Mouse (Mus musculus) forebrain, embryonic 14.5 days (tissue): ENCODE results near the gene Cyth4. TPM values are rescaled to one million over a fixed set of nuclear protein-coding genes. Genes with fewer than 3 reads are reported as not detected.

ENCODE experiments used
- ATAC-seq: fragments of 200-750 bp; cut with Nextera tagmentation; 2 replicates; pipeline ENCODE4 v1.8.0; 2017; ENCODE audit warnings: mild to moderate bottlenecking, moderate library complexity
- DNase-seq: peaks from one replicate; pipeline ENCODE4 v3.0.0-alpha.2; 2015; ENCODE audit warnings: low spot score
- H3K27ac ChIP-seq: fragments of 300-500 bp; sonication (generic); 2 replicates; pipeline ENCODE4 v1.5.1; 2014; ENCODE audit warnings: low read depth, mild to moderate bottlenecking, control low read depth, low read length, moderate library complexity
- H3K27me3 ChIP-seq: fragments of 300-500 bp; sonication (generic); replicated peaks from 2 replicates; pipeline ENCODE4 v1.6.1; 2014; ENCODE audit warnings: low read length, control low read depth, mixed read lengths; ENCODE audit not compliant: control insufficient read depth, insufficient read depth
- H3K36me3 ChIP-seq: fragments of 300-500 bp; sonication (generic); 2 replicates; pipeline ENCODE4 v1.6.1; 2014; ENCODE audit warnings: low read length, control low read depth; ENCODE audit not compliant: control insufficient read depth, insufficient read depth
- H3K4me1 ChIP-seq: fragments of 300-500 bp; sonication (generic); 2 replicates; pipeline ENCODE4 v1.6.1; 2014; ENCODE audit warnings: antibody characterized with exemption, low read length, control low read depth; ENCODE audit not compliant: control insufficient read depth, insufficient read depth
- H3K4me2 ChIP-seq: fragments of 300-500 bp; sonication (generic); 2 replicates; pipeline ENCODE4 v1.6.1; 2014; ENCODE audit warnings: mild to moderate bottlenecking, control low read depth, low read length
- H3K4me3 ChIP-seq: fragments of 300-500 bp; sonication (generic); 2 replicates; pipeline ENCODE4 v1.5.1; 2014; ENCODE audit warnings: low read depth, low read length, control low read depth
- H3K9ac ChIP-seq: fragments of 300-500 bp; sonication (generic); 2 replicates; pipeline ENCODE4 v1.6.1; 2014; ENCODE audit warnings: mild to moderate bottlenecking, low read length, control low read depth, moderate library complexity
- H3K9me3 ChIP-seq: fragments of 300-500 bp; sonication (generic); replicated peaks from 2 replicates; pipeline ENCODE4 v1.6.1; 2016; ENCODE audit warnings: low read length, control low read depth, mixed read lengths; ENCODE audit not compliant: control insufficient read depth
- WGBS: fragments of 180-500 bp; shearing (Covaris S2); extraction: QIAGEN DNeasy Blood & Tissue Kit; methylation state at CpG from one replicate; pipeline ENCODE4 v1.1.7; 2014; 5-methylcytosine and 5-hydroxymethylcytosine counted together
- polyA plus RNA-seq: library from polyadenylated mRNA; unstranded; fragments of >200 nt; fragmentation: Nextera tagmentation; extraction: Ambion mirVana; gene quantifications from 2 replicates; pipeline ENCODE4 v1.2.1, GENCODE M21; 2014

Gene Cyth4
- polyA plus RNA-seq, 1 experiment from 2014 or later = 2.4 TPM

DNA sequence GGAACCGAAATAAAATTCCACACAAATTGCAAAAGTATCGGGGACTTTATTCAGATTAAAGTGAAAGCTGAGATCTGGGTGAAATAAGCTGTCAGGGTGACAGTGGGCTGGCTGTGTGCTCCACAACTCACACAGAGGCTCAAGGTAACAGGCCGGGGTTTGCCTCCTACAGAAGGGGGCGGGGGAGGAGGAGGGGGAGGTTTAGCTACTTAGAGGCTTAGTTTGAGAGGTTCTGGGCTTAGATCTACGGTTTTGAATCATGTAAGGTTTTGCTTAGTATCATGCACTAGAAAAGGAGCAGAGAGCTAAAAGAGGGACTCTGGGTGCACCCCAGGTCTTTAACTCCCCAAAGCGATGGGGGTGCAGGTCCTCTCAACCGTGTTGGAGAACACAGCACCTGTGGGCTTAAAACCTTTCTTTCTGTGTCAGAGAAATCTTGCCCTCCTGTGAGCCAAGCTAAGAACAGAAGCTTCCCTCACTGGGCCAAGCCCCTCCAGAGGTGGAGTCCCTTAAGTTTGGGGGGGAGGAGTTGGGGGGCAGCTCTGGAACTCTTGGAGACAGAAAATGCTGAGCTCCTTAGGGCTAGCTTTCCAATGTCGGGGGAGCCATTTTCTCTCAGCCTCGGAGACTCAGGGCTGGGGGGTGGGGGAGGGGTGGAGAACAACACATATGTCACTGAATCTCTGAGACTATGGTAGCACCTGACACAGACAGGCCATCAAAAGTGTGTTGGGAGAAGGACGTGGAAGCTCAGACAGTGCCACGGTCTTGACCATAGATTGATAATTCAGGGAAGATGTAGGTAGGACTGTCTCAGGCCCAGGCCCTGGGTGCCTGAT, 37.5 kb upstream of the Cyth4 start:
- H3K36me3 ChIP-seq = no peaks in the 10 kb centered on the region
- 55% methylated on average over 11 of the region's 11 CpGs for WGBS
- no peaks in the 10 kb centered on the region for H3K9me3 ChIP-seq
- H3K27ac ChIP-seq = no peak overlapping the region
- H3K4me3 ChIP-seq = no peak overlapping the region
- H3K4me1 ChIP-seq = no peaks in the 10 kb centered on the region
- H3K9ac ChIP-seq = no peak overlapping the region
- H3K27me3 ChIP-seq = no peaks in the 10 kb centered on the region
- H3K4me2 ChIP-seq = no peak overlapping the region
- ATAC-seq = no peak
- DNase-seq = no peak

DNA sequence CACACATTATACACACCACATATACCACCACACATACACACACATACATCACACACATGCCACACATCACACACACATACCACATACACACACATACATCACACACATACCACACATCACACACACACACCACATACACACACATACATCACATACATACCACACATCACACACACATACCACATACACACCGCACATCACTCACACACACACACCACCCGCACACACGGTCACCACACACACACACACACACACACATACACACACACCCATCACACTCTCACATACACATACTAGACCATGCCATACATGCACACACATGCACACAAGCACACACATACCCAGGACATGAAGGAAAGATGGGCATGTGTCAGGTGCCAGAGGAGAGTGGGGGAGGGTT, 33.5 kb upstream of the Cyth4 start:
- DNase-seq = no peak
- Histone ChIP-seq H3K9me3 (no peaks in the 10 kb centered on the region), H3K4me1 (no peaks in the 10 kb centered on the region), H3K4me2 (no peak overlapping the region), H3K27ac (no peak overlapping the region), H3K4me3 (no peak overlapping the region), H3K9ac (no peak overlapping the region), H3K36me3 (no peaks in the 10 kb centered on the region), H3K27me3 (no peaks in the 10 kb centered on the region)
- WGBS = 94% methylated on average over 3 of the region's 3 CpGs
- ATAC-seq = no peak

GRCm38 (mm10) chr15:78563937-78564336, 32.9 kb upstream of the Cyth4 start:
- ATAC-seq (no peak), DNase-seq (no peak)
- no peaks in the 10 kb centered on the region for H3K36me3 ChIP-seq
- no peaks in the 10 kb centered on the region for H3K4me1 ChIP-seq
- 83% methylated on average over 5 of the region's 5 CpGs for WGBS
- no peaks in the 10 kb centered on the region for H3K27me3 ChIP-seq
- H3K27ac ChIP-seq = no peak overlapping the region
- no peak overlapping the region for H3K9ac ChIP-seq
- H3K4me2 ChIP-seq = no peak overlapping the region
- H3K4me3 ChIP-seq = no peak overlapping the region
- H3K9me3 ChIP-seq = no peaks in the 10 kb centered on the region

GRCm38 (mm10) chr15:78564764-78565435, 31.9 kb upstream of the Cyth4 start:
- Histone ChIP-seq H3K9ac (no peak overlapping the region), H3K4me2 (no peak overlapping the region), H3K27me3 (no peaks in the 10 kb centered on the region), H3K9me3 (no peaks in the 10 kb centered on the region), H3K27ac (no peak overlapping the region), H3K4me3 (no peak overlapping the region), H3K4me1 (no peaks in the 10 kb centered on the region), H3K36me3 (no peaks in the 10 kb centered on the region)
- DNase-seq = no peak
- ATAC-seq = no peak
- 69% methylated on average over 11 of the region's 11 CpGs for WGBS

DNA sequence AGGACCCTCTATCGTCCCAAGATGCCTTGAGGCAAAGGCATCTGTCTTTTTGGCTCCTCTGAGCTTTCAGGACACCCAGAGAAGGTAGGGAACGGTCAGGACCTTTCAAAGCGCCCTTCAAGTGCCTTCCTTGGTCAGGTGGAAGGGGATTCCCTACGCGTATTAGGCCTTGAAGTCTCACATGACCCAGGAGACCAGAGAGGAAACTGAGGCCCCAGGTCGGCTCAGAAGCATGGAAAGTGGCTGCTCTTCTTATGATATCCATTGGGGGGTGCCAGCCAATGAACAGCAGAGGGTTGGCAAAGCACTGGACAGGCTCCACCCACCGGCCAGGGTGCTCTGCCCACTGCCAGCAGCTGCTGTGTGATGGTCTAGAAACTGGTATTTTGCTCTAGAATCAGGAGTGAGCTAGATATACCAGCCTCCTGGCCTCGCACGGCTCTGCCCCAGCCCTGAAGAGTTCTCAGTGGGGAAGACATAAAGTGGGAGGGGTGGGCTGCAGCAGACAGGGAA, 29.2 kb upstream of the Cyth4 start:
- 76% methylated on average over 9 of the region's 9 CpGs for WGBS
- Histone ChIP-seq H3K9me3 (no peaks in the 10 kb centered on the region), H3K27ac (no peak overlapping the region), H3K27me3 (no peaks in the 10 kb centered on the region), H3K9ac (no peak overlapping the region), H3K4me2 (no peak overlapping the region), H3K4me3 (no peak overlapping the region), H3K36me3 (no peaks in the 10 kb centered on the region), H3K4me1 (no peaks in the 10 kb centered on the region)
- ATAC-seq = no peak
- DNase-seq = no peak

GRCm38 (mm10) chr15:78570170-78570569, 26.7 kb upstream of the Cyth4 start:
- Histone ChIP-seq H3K9ac (no peak overlapping the region), H3K27ac (no peak overlapping the region), H3K4me1 (no peaks in the 10 kb centered on the region), H3K36me3 (no peaks in the 10 kb centered on the region), H3K4me2 (no peak overlapping the region), H3K9me3 (no peaks in the 10 kb centered on the region), H3K27me3 (no peaks in the 10 kb centered on the region), H3K4me3 (no peak overlapping the region)
- WGBS = 95% methylated on average over 5 of the region's 5 CpGs
- DNase-seq = no peak
- ATAC-seq = no peak

GRCm38 (mm10) chr15:78571554-78572269, 25.1 kb upstream of the Cyth4 start:
- DNase-seq = no peak
- Histone ChIP-seq H3K27me3 (no peaks in the 10 kb centered on the region), H3K4me3 (no peak overlapping the region), H3K27ac (no peak overlapping the region), H3K36me3 (no peaks in the 10 kb centered on the region), H3K4me1 (no peaks in the 10 kb centered on the region), H3K9ac (no peak overlapping the region), H3K9me3 (no peaks in the 10 kb centered on the region), H3K4me2 (no peak overlapping the region)
- 83% methylated on average over 16 of the region's 16 CpGs for WGBS
- ATAC-seq = no peak

GRCm38 (mm10) chr15:78572270-78572600, 24.6 kb upstream of the Cyth4 start:
- DNase-seq (no peak), ATAC-seq (no peak)
- no peaks in the 10 kb centered on the region for H3K27me3 ChIP-seq
- WGBS = 87% methylated on average over 5 of the region's 5 CpGs
- no peak overlapping the region for H3K4me2 ChIP-seq
- H3K9me3 ChIP-seq = no peaks in the 10 kb centered on the region
- no peak overlapping the region for H3K9ac ChIP-seq
- no peak overlapping the region for H3K27ac ChIP-seq
- H3K36me3 ChIP-seq = no peaks in the 10 kb centered on the region
- H3K4me3 ChIP-seq = no peak overlapping the region
- H3K4me1 ChIP-seq = no peaks in the 10 kb centered on the region
